Mouse (Mus musculus): Measurements from ENCODE around the gene Ppp1r9a. TPM values are rescaled to one million over a fixed set of nuclear protein-coding genes. Genes with fewer than 3 reads are reported as not detected.

Gene Ppp1r9a
- polyA plus RNA-seq, 1 experiment from 2014 or later = 17.8 TPM

DNA sequence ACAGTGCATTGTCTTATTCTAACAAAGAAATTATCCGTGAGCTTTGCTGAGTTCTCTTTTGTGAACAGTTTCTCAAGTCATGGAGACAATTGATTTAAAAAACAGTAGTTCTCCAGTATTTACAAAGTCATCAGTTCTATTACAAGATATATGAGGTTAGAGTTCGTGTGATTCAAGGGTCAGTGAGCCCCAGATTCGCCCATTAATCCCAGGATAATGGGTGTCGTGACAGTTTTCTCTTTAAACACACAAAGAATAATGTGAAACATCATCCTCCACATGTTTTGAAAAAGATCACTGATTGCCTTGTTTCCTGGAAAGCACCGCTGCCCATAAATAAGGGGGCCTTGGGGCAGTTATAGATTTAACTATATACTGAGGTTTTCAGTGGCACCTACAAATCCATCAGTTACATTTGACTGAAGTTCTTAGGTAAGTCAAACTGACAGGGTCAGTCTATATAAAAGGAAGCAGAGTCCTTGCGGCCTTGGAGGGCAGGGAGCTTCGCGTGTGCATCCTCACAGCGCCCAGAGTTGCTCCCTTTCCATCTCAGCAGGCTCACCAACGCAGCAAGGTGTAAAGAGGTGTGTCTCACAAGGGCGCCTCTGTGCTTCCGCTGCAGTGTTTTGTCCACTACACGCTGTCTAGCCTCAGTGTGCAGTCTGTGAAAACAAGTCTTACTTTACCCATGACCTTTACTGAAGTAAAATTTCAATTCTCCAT, 126.6 kb downstream of the Ppp1r9a start:
- Histone ChIP-seq H3K4me1 (peaks cover 36% of the 10 kb centered on the region), H3K27ac (replicated peaks) (peak overlapping the region; percentile 71), H3K9me3 (no peaks in the 10 kb centered on the region), H3K4me3 (no peak overlapping the region), H3K27me3 (replicated peaks; ENCODE audit: low read depth, poor library complexity, severe bottlenecking) (no peaks in the 10 kb centered on the region), H3K36me3 (replicated peaks) (no peaks in the 10 kb centered on the region)
- no peak for DNase-seq (ENCODE audit: low spot score)
- WGBS = 66% methylated on average over 13 of the region's 13 CpGs

- peak overlapping the region; percentile 57 for H3K27ac ChIP-seq (replicated peaks)
- peaks cover 36% of the 10 kb centered on the region for H3K4me1 ChIP-seq
- H3K27me3 ChIP-seq (replicated peaks; ENCODE audit: low read depth, poor library complexity, severe bottlenecking) = no peaks in the 10 kb centered on the region
- H3K9me3 ChIP-seq = no peaks in the 10 kb centered on the region
- no peaks in the 10 kb centered on the region for H3K36me3 ChIP-seq (replicated peaks)
- 95% methylated on average over 5 of the region's 5 CpGs for whole genome bisulfite sequencing
- H3K4me3 ChIP-seq = no peak overlapping the region
- no peak for DNase-seq (ENCODE audit: low spot score)
These were observed 127.2 kb downstream of the Ppp1r9a start for GRCm38 (mm10) chr6:5029956-5030355.

DNA sequence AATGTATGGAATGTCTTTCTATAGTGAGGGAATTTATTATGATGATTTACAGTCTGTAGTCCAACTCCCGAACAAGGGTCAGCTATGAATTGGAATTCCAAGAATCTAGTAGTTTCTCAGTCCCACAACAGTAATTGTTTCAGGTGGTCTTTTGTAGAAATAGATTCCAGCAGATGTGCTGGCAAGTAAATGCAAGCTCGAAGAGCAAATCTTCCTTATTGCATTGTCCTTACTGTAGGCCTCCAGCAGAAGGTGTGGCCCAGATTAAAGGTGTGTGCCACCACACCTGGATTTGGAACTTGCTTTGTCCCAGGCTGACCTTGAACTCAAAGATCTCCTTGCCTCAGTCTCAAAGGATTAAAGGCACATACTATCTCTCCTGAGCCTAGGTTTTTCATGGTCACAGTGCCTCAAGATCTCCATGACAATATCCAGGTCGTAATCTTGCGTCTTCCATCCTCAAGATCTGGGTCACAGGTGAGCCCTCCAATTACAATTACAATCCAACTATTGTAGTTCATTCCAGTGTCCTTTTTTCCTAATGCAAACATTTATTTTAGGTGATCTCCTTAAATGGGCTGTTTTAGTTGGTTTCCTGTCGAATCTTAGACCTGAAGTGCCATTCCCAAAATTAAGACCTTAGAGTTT, 130.4 kb downstream of the Ppp1r9a start:
- Histone ChIP-seq H3K4me1 (peaks cover 21% of the 10 kb centered on the region), H3K4me3 (no peak overlapping the region), H3K27ac (replicated peaks) (no peak overlapping the region), H3K27me3 (replicated peaks; ENCODE audit: low read depth, poor library complexity, severe bottlenecking) (no peaks in the 10 kb centered on the region), H3K9me3 (no peaks in the 10 kb centered on the region), H3K36me3 (replicated peaks) (no peaks in the 10 kb centered on the region)
- 88% methylated on average over 5 of the region's 5 CpGs for WGBS
- no peak for DNase-seq (ENCODE audit: low spot score)

GRCm38 (mm10) chr6:5037225-5037624, 134.5 kb downstream of the Ppp1r9a start:
- WGBS = 87% methylated on average over 4 of the region's 4 CpGs
- H3K9me3 ChIP-seq = no peaks in the 10 kb centered on the region
- DNase-seq (ENCODE audit: low spot score) = no peak
- no peaks in the 10 kb centered on the region; the same call in 1 of the 2 replicates for H3K4me1 ChIP-seq
- H3K36me3 ChIP-seq (replicated peaks) = no peaks in the 10 kb centered on the region
- no peak overlapping the region for H3K4me3 ChIP-seq
- no peaks in the 10 kb centered on the region for H3K27me3 ChIP-seq (replicated peaks; ENCODE audit: low read depth, poor library complexity, severe bottlenecking)
- no peak overlapping the region for H3K27ac ChIP-seq (replicated peaks)

GRCm38 (mm10) chr6:5038140-5038749, 135.5 kb downstream of the Ppp1r9a start:
- H3K4me1 ChIP-seq = no peaks in the 10 kb centered on the region; the same call in 1 of the 2 replicates
- no peaks in the 10 kb centered on the region for H3K36me3 ChIP-seq (replicated peaks)
- H3K27ac ChIP-seq (replicated peaks) = no peak overlapping the region
- 93% methylated on average over 2 of the region's 2 CpGs for WGBS
- H3K9me3 ChIP-seq = no peaks in the 10 kb centered on the region
- no peaks in the 10 kb centered on the region for H3K27me3 ChIP-seq (replicated peaks; ENCODE audit: low read depth, poor library complexity, severe bottlenecking)
- no peak for DNase-seq (ENCODE audit: low spot score)
- H3K4me3 ChIP-seq = no peak overlapping the region

GRCm38 (mm10) chr6:5039316-5039715, 136.6 kb downstream of the Ppp1r9a start:
- no peak for DNase-seq (ENCODE audit: low spot score)
- 79% methylated on average over 2 of the region's 2 CpGs for WGBS
- Histone ChIP-seq H3K27ac (replicated peaks) (no peak overlapping the region), H3K27me3 (replicated peaks; ENCODE audit: low read depth, poor library complexity, severe bottlenecking) (no peaks in the 10 kb centered on the region), H3K36me3 (replicated peaks) (no peaks in the 10 kb centered on the region), H3K4me1 (peaks cover 2% of the 10 kb centered on the region; the same call in 1 of the 2 replicates), H3K9me3 (no peaks in the 10 kb centered on the region), H3K4me3 (no peak overlapping the region)

DNA sequence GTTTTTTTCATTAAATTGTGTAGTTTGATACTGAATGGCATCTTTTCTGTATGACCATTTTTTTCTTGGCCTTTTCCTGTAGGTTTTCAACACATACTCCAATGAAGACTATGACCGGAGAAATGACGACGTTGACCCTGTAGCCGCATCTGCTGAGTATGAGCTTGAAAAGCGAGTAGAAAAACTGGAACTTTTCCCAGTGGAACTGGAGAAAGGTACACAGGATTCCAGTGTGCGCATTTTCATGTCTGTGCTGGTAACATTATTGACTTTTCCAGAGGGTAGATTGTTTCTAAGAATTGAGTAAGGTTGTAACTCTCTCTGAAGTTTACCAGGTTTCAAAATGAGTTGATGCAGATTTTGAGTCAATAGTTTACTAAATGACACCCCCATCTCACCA, 143.1 kb downstream of the Ppp1r9a start:
- Histone ChIP-seq H3K27me3 (replicated peaks; ENCODE audit: low read depth, poor library complexity, severe bottlenecking) (no peaks in the 10 kb centered on the region), H3K27ac (replicated peaks) (no peak overlapping the region), H3K36me3 (replicated peaks) (peaks cover 9% of the 10 kb centered on the region; the same call in 1 of the 2 replicates), H3K4me1 (0 out of 2 replicates have a peak, but pooled peaks cover 6% of the 10 kb centered on the region), H3K4me3 (no peak overlapping the region), H3K9me3 (no peaks in the 10 kb centered on the region)
- DNase-seq (ENCODE audit: low spot score) = no peak
- WGBS = 96% methylated on average over 6 of the region's 6 CpGs

- Histone ChIP-seq H3K27me3 (replicated peaks; ENCODE audit: low read depth, poor library complexity, severe bottlenecking) (no peaks in the 10 kb centered on the region), H3K4me1 (0 out of 2 replicates have a peak, but pooled peaks cover 6% of the 10 kb centered on the region), H3K9me3 (no peaks in the 10 kb centered on the region), H3K4me3 (no peak overlapping the region), H3K27ac (replicated peaks) (no peak overlapping the region), H3K36me3 (replicated peaks) (peaks cover 9% of the 10 kb centered on the region; the same call in 1 of the 2 replicates)
- no peak for DNase-seq (ENCODE audit: low spot score)
- 92% methylated on average over 3 of the region's 3 CpGs for WGBS
These were observed 145.3 kb downstream of the Ppp1r9a start for GRCm38 (mm10) chr6:5048025-5048424.

GRCm38 (mm10) chr6:5052309-5052708, 149.6 kb downstream of the Ppp1r9a start:
- Histone ChIP-seq H3K27ac (replicated peaks) (no peak overlapping the region; the same call in 1 of the 2 replicates), H3K36me3 (replicated peaks) (0 out of 2 replicates have a peak, but pooled peaks cover 2% of the 10 kb centered on the region), H3K4me3 (no peak overlapping the region), H3K9me3 (no peaks in the 10 kb centered on the region), H3K4me1 (peaks cover 13% of the 10 kb centered on the region), H3K27me3 (replicated peaks; ENCODE audit: low read depth, poor library complexity, severe bottlenecking) (no peaks in the 10 kb centered on the region)
- 79% methylated on average over 2 of the region's 2 CpGs for WGBS
- no peak for DNase-seq (ENCODE audit: low spot score)

- Histone ChIP-seq H3K36me3 (replicated peaks) (0 out of 2 replicates have a peak, but pooled peaks cover 2% of the 10 kb centered on the region), H3K4me3 (no peak overlapping the region), H3K27me3 (replicated peaks; ENCODE audit: low read depth, poor library complexity, severe bottlenecking) (no peaks in the 10 kb centered on the region), H3K9me3 (no peaks in the 10 kb centered on the region), H3K4me1 (peaks cover 17% of the 10 kb centered on the region), H3K27ac (replicated peaks) (0 out of 2 replicates have a peak overlapping the region, but pooled peaks have one; percentile 31)
- DNase-seq (ENCODE audit: low spot score) = peak; percentile 35
- 58% methylated on average over 4 of the region's 4 CpGs for WGBS
These were observed 151.9 kb downstream of the Ppp1r9a start for GRCm38 (mm10) chr6:5054446-5055095.

- H3K4me1 ChIP-seq = peaks cover 5% of the 10 kb centered on the region
- peaks cover 12% of the 10 kb centered on the region for H3K36me3 ChIP-seq (replicated peaks)
- H3K27me3 ChIP-seq (replicated peaks; ENCODE audit: low read depth, poor library complexity, severe bottlenecking) = no peaks in the 10 kb centered on the region
- 76% methylated on average over 3 of the region's 3 CpGs for WGBS
- no peaks in the 10 kb centered on the region for H3K9me3 ChIP-seq
- no peak overlapping the region for H3K4me3 ChIP-seq
- DNase-seq (ENCODE audit: low spot score) = no peak
- no peak overlapping the region for H3K27ac ChIP-seq (replicated peaks)
These were observed 172.0 kb downstream of the Ppp1r9a start for GRCm38 (mm10) chr6:5074736-5075135.

DNA sequence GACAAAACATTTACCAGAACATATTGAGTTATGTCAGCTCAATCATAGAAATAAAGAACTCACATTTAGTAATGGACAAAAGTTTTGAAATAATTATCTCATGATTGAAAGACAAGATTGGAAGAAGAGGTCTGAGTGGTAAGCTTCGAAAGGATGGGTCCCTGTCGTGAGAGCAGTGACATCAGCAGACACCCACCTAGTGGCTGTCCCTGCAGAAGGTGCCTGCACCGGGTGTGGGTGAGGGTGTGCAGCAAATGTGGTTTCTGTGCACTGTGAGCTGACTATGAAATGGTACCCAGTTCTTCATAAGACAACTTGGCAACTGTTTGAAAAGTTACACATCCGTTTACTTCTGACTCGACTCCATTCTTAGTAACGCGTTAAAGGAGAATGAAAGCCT, 173.0 kb downstream of the Ppp1r9a start:
- Histone ChIP-seq H3K9me3 (no peaks in the 10 kb centered on the region), H3K36me3 (replicated peaks) (peaks cover 12% of the 10 kb centered on the region), H3K27me3 (replicated peaks; ENCODE audit: low read depth, poor library complexity, severe bottlenecking) (no peaks in the 10 kb centered on the region), H3K27ac (replicated peaks) (no peak overlapping the region), H3K4me3 (no peak overlapping the region), H3K4me1 (peaks cover 13% of the 10 kb centered on the region)
- WGBS = 89% methylated on average over 7 of the region's 7 CpGs
- DNase-seq (ENCODE audit: low spot score) = no peak
